Mouse (Mus musculus) right cerebral cortex, postnatal 36 days (tissue): ENCODE data around the gene Sec11a.
"Not testable (repeated sequence)": the region's sequence is repeated elsewhere in the genome, so short reads cannot be mapped to it uniquely, and the experiment has no call there.

ENCODE experiments used
- DNase-seq, 2 experiments: peaks; one replicate each; pipeline ENCODE4 v3.0.0; 2022; ENCODE audit warnings: low spot score in 2 of 2, mixed read lengths in 1 of 2

The Sec11a gene

DNA sequence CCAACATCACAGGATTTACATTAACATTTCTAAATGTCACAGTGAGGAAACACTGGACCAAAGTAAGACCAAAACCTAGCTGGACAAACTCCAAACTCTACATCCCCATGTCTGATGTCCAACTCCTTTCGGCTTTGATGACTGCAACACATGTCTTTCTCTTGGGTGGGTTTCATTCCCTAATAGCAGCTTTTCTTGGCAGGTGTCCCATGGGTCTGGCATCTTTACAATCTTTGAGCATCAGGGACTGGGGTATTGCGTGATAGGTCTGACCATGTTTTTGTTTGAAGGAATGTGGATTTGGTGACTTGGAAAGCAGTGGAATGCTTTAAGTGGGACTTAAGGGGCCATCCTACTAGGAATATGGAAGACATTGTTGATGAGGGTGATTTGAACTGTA is 9.3 kb upstream of the Sec11a start:
- DNase-seq = no peak

DNA sequence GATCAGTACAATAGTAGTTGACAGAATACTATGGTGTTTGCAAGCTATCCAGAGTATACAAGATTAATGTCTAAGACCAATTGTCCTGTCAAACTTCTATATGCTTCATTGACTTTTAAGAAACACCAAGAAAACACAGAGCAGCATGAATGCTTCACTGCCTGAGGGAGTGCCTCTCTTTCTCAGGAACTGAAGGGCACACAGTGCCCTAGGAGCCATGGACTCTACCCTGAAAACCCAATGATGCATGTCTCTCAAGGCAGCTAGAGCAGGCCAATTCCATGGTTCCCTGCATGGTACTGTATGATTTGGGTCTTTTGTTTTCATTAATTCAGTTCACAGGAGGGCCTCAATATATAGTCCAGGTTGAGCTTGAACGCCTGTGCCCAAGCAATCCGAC is 6.7 kb upstream of the Sec11a start:
- no peak for DNase-seq

GRCm38 (mm10) chr7:80952140-80952539 is 4.6 kb upstream of the Sec11a start:
- no peak for DNase-seq

- DNase-seq = no peak
Measured at GRCm38 (mm10) chr7:80951461-80951860, 3.9 kb upstream of the Sec11a start.

DNA sequence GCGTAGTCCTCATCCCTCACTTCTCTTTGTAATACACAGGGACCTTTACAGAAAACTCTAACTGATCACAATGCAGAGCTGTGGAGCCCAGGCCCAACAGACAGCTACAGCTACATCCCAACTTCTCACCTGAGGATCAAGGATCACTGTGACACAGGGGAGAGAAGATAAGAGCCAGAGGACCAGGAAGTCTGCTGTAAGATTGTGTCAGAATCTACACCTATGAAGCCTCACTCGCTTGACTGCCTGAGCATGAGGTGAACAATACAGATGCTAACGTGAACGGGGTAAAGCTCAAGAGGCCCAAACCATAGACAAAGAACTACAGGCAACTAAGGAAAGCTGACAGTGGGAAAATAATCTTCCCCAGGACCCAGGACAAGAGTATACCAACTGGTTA is 7.8 kb downstream of the Sec11a start:
- no peak for DNase-seq

DNA sequence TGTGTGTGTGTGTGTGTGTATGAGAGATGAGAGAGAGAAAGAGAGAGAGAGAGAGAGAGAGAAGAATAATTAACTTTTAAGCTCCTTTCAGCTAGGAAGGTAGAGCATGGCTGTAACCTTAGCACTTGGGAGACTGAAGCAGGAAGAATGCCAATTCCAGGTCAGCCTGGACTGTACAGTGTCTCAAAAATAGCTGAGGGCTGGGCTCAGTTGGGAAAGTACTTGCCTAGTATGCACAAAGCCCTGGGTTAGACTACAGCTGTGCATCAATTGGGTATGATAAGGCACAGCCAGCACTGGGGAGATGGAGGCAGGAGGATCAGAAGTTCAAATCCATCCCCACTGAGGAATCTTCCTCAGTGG is 10.3 kb downstream of the Sec11a start:
- not testable (repeated sequence) for DNase-seq

DNA sequence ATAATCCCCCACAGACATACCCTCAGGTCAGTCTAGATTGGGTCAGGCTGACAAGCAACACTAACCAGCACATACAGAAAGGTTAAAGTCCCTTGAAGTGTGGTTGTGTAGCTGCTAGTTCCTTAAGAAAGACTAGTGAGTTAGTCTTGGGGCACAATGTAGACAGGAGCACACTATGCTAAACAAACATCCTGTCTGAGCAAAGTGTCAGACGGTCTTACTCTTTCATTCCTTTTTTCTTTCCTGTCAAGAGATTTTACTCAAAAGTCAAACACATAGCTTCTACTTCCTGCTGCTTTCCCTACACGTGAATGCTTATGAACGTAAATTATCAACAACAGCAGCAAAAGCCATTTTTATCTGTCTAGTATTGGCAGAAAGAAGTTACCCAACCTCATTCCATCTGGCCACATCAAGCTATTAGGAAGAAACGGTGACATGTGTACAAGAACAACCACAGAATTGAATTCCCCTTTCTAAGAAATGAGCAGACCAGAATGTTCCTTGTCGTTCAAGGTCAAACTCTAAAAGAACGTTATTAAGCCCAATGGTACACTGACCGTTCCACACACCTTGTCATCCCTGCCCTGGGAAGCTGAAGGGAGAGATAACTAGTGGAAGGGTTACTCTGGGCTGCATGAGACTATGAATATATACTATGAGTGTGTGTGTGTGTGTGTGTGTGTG is 10.8 kb downstream of the Sec11a start:
- DNase-seq = not testable (repeated sequence)

DNA sequence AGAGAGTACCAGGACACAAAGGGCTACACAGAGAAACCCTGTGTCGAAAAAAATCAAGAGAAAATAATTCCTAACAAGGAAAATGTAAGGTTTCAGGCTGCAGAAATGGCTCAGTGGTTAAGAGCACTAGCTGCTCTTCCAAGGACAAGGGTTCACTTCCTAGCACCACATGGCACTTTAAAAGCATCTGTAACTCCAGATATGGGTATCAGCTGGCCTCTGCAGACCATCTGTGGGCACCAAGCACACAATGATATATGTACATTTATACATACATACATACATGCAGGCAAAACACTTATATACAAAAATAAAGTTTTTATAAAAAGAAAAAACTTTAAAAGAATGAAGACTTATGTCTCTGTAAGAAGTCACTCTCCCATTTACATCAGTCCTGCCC is 11.7 kb downstream of the Sec11a start:
- no peak for DNase-seq

DNA sequence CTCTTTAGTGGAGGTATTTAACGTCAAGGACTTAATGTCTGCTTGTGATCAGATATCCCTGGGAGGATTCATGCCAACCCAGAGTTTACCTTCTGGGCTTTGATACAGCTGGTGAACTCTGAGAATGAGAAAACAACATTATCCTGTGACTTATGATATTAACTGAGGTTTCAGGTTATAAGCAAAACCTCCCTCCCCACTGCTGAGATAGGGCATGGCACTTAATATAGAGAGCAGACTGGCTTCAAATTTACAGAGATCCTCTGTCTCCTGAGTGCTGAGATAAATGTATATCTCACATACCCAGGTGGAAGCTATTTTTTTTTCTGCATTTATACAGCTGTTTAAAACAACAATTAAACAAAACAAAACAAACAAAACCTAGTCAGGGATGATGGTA is 14.8 kb downstream of the Sec11a start:
- no peak for DNase-seq

- DNase-seq = no peak
Measured at GRCm38 (mm10) chr7:80931618-80932207, 15.9 kb downstream of the Sec11a start.

- no peak for DNase-seq
Measured at GRCm38 (mm10) chr7:80923165-80923564, 24.4 kb downstream of the Sec11a start.

DNA sequence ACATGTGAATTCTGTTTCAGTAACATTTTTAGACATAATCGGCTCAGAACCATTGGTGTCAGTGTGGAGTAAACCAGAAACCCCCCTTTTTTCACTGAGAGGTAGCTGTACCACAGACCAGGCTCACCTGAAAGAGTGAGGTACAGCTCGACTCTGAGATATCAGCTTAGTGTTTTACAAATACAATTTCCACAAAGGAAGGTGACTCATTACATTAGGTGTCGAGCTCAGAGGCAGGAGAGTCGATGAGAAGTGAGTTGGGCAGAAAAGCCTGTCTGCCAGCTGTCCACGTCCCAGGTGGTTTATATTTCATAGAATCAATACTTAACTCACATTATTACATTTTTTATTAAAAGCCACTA is 28.0 kb downstream of the Sec11a start:
- DNase-seq = no peak

GRCm38 (mm10) chr7:80918982-80919646 is 28.5 kb downstream of the Sec11a start:
- no peak for DNase-seq

GRCm38 (mm10) chr7:80917916-80918465 is 29.6 kb downstream of the Sec11a start:
- DNase-seq = no peak

- no peak for DNase-seq
Measured at GRCm38 (mm10) chr7:80912496-80912895, 35.1 kb downstream of the Sec11a start.

- no peak for DNase-seq
Measured at GRCm38 (mm10) chr7:80911053-80911452, 36.5 kb downstream of the Sec11a start.

DNA sequence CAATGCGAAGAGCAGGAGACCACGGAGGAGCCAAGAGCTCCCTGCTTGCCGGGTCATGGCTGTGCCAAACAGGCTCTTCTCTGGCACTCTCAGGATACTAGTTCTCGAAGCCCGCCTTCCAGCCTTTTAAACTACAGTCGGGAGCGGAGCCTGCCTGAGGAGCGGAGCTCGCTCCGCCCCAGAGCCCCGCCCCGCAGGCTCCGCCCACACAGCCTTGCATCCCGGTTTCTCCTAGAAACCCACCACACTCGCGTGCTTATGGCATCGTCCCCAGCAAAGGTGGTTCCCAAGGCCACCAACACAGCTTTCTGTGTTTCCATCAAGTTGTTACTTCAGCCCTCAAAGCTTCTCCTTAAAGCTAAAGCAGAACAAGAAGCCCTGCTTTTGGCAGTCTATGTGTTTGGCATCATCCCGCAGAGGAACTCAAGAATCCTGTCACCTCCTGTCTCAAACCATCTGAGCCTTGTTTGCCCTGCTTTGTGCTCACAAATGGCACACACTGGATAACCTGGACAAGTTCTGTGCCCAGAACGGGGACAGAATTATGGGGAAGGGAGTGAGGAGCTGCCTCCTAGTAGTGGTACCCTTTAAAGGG is 42.6 kb downstream of the Sec11a start, which contains the start of gene Nmb:
Gene Nmb (minus strand): TSS at position 156 of the 595 bp plus-strand sequence.
- peak in 1 of 2 experiments; percentile 47 for DNase-seq

GRCm38 (mm10) chr7:80903625-80904422 is 43.8 kb downstream of the Sec11a start:
- DNase-seq = no peak

DNA sequence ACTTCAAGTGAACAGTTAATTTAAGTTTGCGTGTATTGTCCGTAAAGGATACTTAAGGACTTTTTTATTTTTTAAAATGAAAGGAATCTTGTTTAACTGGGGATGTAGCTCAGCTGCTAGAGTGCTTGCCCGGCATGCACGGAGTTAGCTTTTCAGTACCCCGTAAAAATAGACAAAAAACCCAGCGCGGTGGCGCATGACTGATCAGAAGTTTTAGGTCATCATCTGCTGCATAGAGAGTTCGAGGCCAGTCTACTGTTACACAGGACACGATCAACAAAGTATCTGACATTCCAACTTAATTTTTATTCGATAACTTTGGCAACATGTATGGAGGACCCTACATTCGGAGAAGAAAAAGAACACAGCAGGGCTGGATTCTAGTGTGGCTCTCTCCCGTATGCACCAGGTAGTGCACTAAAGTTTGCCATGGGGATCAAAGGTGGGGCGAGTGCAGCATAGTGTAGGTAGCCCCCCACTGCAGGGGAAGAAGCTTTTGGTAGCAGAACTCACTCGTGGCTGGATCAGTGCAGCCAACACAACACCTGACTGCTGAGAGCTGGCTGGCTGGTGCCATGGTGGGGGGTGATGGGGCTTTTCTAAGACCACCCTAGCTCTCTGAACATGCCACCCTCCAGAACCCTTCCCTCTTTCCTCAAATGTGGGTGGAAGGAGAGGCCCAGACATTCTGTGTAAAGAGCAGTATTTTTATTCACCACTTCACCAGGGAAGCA is 45.9 kb downstream of the Sec11a start:
- DNase-seq = no peak

- peak; percentile 88 to 90 for DNase-seq
Measured at GRCm38 (mm10) chr7:80900944-80901501, 46.6 kb downstream of the Sec11a start, which contains the start of gene Wdr73. Wdr73 (minus strand) TSS chr7:80901269.

GRCm38 (mm10) chr7:80897721-80898120 is 49.9 kb downstream of the Sec11a start:
- no peak for DNase-seq
